24 mouse cellular contexts compared by ENCODE assay signal in the genomic region with DNA sequence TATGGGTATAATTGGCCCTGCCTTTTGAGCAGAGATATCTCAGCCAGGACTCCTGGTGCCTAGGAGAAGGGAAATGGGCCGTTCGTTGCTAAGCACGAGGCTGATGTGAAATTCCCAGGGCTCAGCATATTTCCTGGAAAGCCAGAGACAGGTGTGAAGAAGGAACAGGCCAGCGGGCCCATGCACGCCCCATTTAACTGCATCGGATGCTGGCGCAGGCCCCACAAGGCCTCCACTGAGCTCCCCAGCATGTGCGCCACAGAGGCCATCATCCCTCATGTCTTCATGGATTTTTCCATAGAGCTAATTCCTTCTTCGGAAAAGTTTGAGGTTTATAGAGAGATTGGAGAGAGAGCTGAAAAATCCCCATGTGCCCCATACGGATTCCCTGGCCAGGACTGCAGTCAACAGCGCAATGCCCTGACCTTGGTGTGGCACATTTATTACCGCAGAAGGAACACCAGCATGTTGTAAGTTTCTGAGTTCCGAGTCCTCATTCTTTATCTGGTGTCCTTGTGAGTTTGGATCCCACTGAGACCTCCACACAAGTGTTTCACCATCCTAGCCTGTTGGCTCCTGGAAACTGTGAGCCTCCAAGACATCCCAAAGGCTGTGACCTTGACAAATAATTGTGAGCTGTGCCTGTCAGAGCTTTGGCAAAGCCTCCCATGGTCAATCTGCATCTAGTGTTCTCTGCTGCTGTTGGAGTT.
DNase-seq lines count a peak whose midpoint lies in the region; ATAC-seq and TF ChIP-seq lines count a peak whose summit lies in the region.
"Had no signal": no experiment of that assay in that cellular context is flagged by ENCODE, and none has a peak within 500 bp of the region (broad histone marks: within the 10 kb centered on the region; RNA-seq: fewer than 3 reads in every experiment).

No protein-coding gene starts in this region.

- H3K36me3 ChIP-seq in hindbrain, embryonic 16.5 days (ENCODE audit: control insufficient read depth, insufficient read depth, low read length) = no peaks in the 10 kb centered on the region
- no peaks in the 10 kb centered on the region for H3K36me3 ChIP-seq in hindbrain, embryonic 13.5 days
- H3K36me3 ChIP-seq in heart, embryonic 12.5 days = no peaks in the 10 kb centered on the region
- H3K36me3 ChIP-seq in heart, adult 2 months (ENCODE audit: control insufficient read depth, insufficient read depth, low read length) = no peaks in the 10 kb centered on the region
- H3K36me3 ChIP-seq: embryonic facial prominence, embryonic 13.5 days; forebrain, embryonic 12.5 days; heart, embryonic 10.5 days; lung, embryonic 15.5 days; midbrain, embryonic 13.5 days had no signal

- H3K4me1 ChIP-seq in hindbrain, embryonic 16.5 days (ENCODE audit: control insufficient read depth, insufficient read depth, low read depth, low read length) = peaks cover 20% of the 10 kb centered on the region
- H3K4me1 ChIP-seq in hindbrain, embryonic 13.5 days (replicated peaks) = peaks cover 32% of the 10 kb centered on the region
- H3K4me1 ChIP-seq in heart, embryonic 12.5 days (replicated peaks) = no peaks in the 10 kb centered on the region
- no peaks in the 10 kb centered on the region for H3K4me1 ChIP-seq in heart, adult 2 months (ENCODE audit: control insufficient read depth, insufficient read depth, low read length)
- H3K4me1 ChIP-seq: lung, embryonic 15.5 days; megakaryocyte, embryonic 14.5 days had no signal

- H3K79me2 ChIP-seq in heart, adult 2 months (replicated peaks; ENCODE audit: control insufficient read depth, insufficient read depth, low read length) = no peaks in the 10 kb centered on the region

- TF ChIP-seq CTCF in heart, adult 2 months (IDR thresholded peaks at IDR 0.05) = no peak

- H3K9ac ChIP-seq in hindbrain, embryonic 16.5 days (ENCODE audit: low read depth, low read length) = no peak overlapping the region
- H3K9ac ChIP-seq in hindbrain, embryonic 13.5 days = no peak overlapping the region
- no peak overlapping the region for H3K9ac ChIP-seq in heart, embryonic 12.5 days
- H3K9ac ChIP-seq in heart, adult 2 months (ENCODE audit: low read depth, low read length) = no peak overlapping the region
- H3K9ac ChIP-seq: embryonic facial prominence, embryonic 13.5 days; forebrain, embryonic 12.5 days; liver, embryonic 14.5 days; lung, embryonic 15.5 days; midbrain, embryonic 13.5 days had no signal

- peak; percentile 39 for DNase-seq in adrenal gland, postnatal 10 days
- DNase-seq in brain, adult 2 months (ENCODE audit: low read depth, low spot score) = peak; percentile 64
- DNase-seq in cerebellum, postnatal 10 days = peak; percentile 58 to 64
- no peak for DNase-seq in heart, adult 2 months
- DNase-seq: embryo, embryonic 11 days; gastrocnemius, adult 2 months; kidney, adult 18-20 months; lung, postnatal 36 days; right cerebral cortex, postnatal 25 days; spleen, adult 18-20 months had no signal

- H3K9me3 ChIP-seq in hindbrain, embryonic 16.5 days (ENCODE audit: control insufficient read depth, low read length) = no peaks in the 10 kb centered on the region
- H3K9me3 ChIP-seq in hindbrain, embryonic 13.5 days = no peaks in the 10 kb centered on the region
- H3K9me3 ChIP-seq in heart, embryonic 12.5 days (replicated peaks) = no peaks in the 10 kb centered on the region
- H3K9me3 ChIP-seq: embryonic facial prominence, embryonic 13.5 days; forebrain, embryonic 12.5 days; heart, embryonic 10.5 days; hindbrain, embryonic 10.5 days; lung, embryonic 15.5 days; midbrain, embryonic 13.5 days had no signal

- H3K27me3 ChIP-seq in hindbrain, embryonic 16.5 days (replicated peaks; ENCODE audit: control insufficient read depth, insufficient read depth, low read length) = no peaks in the 10 kb centered on the region
- no peaks in the 10 kb centered on the region for H3K27me3 ChIP-seq in hindbrain, embryonic 13.5 days
- no peaks in the 10 kb centered on the region for H3K27me3 ChIP-seq in heart, embryonic 12.5 days (replicated peaks)
- no peaks in the 10 kb centered on the region for H3K27me3 ChIP-seq in heart, adult 2 months (ENCODE audit: control insufficient read depth, insufficient read depth, low read length)
- H3K27me3 ChIP-seq: embryonic facial prominence, embryonic 13.5 days; forebrain, embryonic 12.5 days; lung, embryonic 15.5 days; megakaryocyte, embryonic 14.5 days; midbrain, embryonic 13.5 days had no signal

- H3K27ac ChIP-seq in hindbrain, embryonic 16.5 days (ENCODE audit: low read depth, low read length) = no peak overlapping the region
- no peak overlapping the region for H3K27ac ChIP-seq in hindbrain, embryonic 13.5 days
- H3K27ac ChIP-seq in heart, embryonic 12.5 days (ENCODE audit: poor library complexity, severe bottlenecking) = no peak overlapping the region
- H3K27ac ChIP-seq in heart, adult 2 months = no peak overlapping the region
- H3K27ac ChIP-seq: embryonic facial prominence, embryonic 13.5 days; forebrain, embryonic 12.5 days; gastrocnemius, adult 2 months; heart, embryonic 10.5 days; hindbrain, embryonic 10.5 days; kidney, postnatal 0 days; liver, embryonic 14.5 days; lung, embryonic 15.5 days; midbrain, embryonic 13.5 days had no signal

- WGBS in hindbrain, embryonic 16.5 days = 82% methylated on average over 13 of the region's 13 CpGs
- 88% methylated on average over 13 of the region's 13 CpGs for WGBS in hindbrain, embryonic 13.5 days
- WGBS in heart, embryonic 12.5 days = 88% methylated on average over 13 of the region's 13 CpGs
- 89% methylated on average over 13 of the region's 13 CpGs for WGBS in heart, adult 2 months

- intact Hi-C loops in heart, adult 2 months (cut with DNase I) = no loop called here

- 0 out of 2 replicates have a peak, but pooled peaks have one; percentile 7 for ATAC-seq in hindbrain, embryonic 16.5 days
- no peak for ATAC-seq in hindbrain, embryonic 13.5 days (ENCODE audit: low FRiP score)
- no peak for ATAC-seq in heart, embryonic 12.5 days (ENCODE audit: insufficient number of reproducible peaks, low FRiP score)
- ATAC-seq: inflammation-experienced regulatory T-cells, adult 6 months; midbrain, embryonic 13.5 days had no signal

- no peak overlapping the region for H3K4me3 ChIP-seq in hindbrain, embryonic 16.5 days (ENCODE audit: low read length)
- no peak overlapping the region for H3K4me3 ChIP-seq in hindbrain, embryonic 13.5 days
- H3K4me3 ChIP-seq in heart, embryonic 12.5 days = no peak overlapping the region
- H3K4me3 ChIP-seq in heart, adult 2 months = no peak overlapping the region
- H3K4me3 ChIP-seq: embryonic facial prominence, embryonic 13.5 days; erythroblast, embryonic 14.5 days; forebrain, embryonic 12.5 days; gastrocnemius, adult 2 months; heart, embryonic 10.5 days; hindbrain, embryonic 10.5 days; lung, embryonic 15.5 days; midbrain, embryonic 13.5 days had no signal

- TF ChIP-seq POLR2A in heart, adult 2 months (IDR thresholded peaks at IDR 0.05; ENCODE audit: insufficient read depth, low read depth, low read length) = no peak

- TF ChIP-seq EP300 in heart, adult 2 months (IDR thresholded peaks at IDR 0.05; ENCODE audit: insufficient read depth, low read depth, low read length) = no peak

- no peak overlapping the region for H3K4me2 ChIP-seq in hindbrain, embryonic 16.5 days (ENCODE audit: low read length)
- no peak overlapping the region for H3K4me2 ChIP-seq in hindbrain, embryonic 13.5 days
- no peak overlapping the region for H3K4me2 ChIP-seq in heart, embryonic 12.5 days
- H3K4me2 ChIP-seq: embryonic facial prominence, embryonic 13.5 days; forebrain, embryonic 12.5 days; lung, embryonic 15.5 days; midbrain, embryonic 13.5 days had no signal

Comparison
In these comparisons a context has a peak if more than half of its experiments do, and no peak if none do; other contexts are left out.
1. DNase-seq: peak in adrenal gland, postnatal 10 days (single experiment), brain, adult 2 months (single experiment) and cerebellum, postnatal 10 days (2 of 2); none in heart, adult 2 months (0 of 2).